Mouse (Mus musculus) megakaryocyte, embryonic 14.5 days (primary cell): ENCODE data around the gene Gm379.

Experiments
- FLI1 ChIP-seq: IDR thresholded peaks from 2 replicates; pipeline ENCODE4 v1.6.1; 2012; ENCODE audit warnings: low read length, inconsistent platforms, mixed read lengths
- GATA1 ChIP-seq: IDR thresholded peaks from 3 replicates; pipeline ENCODE4 v1.6.1; 2012; ENCODE audit warnings: mixed read lengths, low read length, inconsistent platforms, borderline replicate concordance

DNA sequence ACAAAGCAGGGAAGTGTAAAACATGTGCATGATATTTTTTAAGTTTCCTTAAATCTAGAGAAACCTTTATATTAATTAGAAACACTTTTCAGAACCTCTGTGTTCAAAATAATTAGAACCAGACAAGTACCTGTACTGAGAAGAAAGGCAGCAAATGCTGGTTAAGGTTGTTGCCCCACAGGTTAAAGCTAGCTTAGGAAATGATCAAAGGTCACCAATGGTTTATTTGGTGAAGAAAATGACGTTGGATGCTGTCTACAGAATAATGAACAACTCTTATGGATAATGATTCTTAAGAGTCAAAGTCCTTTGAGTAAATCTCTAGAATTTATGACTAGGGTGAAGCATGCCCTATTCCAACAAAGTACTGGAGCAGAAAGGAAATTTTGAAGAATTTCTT lies 42.7 kb downstream of the Gm379 start:
- TF ChIP-seq FLI1, result no peak
- no peak for TF ChIP-seq GATA1
